Mouse (Mus musculus): ENCODE data around the gene Zfp771. TPM values are rescaled to one million over a fixed set of nuclear protein-coding genes. Genes with fewer than 3 reads are reported as not detected.

Zfp771 gene
- polyA plus RNA-seq, 1 experiment, result 118 TPM

DNA sequence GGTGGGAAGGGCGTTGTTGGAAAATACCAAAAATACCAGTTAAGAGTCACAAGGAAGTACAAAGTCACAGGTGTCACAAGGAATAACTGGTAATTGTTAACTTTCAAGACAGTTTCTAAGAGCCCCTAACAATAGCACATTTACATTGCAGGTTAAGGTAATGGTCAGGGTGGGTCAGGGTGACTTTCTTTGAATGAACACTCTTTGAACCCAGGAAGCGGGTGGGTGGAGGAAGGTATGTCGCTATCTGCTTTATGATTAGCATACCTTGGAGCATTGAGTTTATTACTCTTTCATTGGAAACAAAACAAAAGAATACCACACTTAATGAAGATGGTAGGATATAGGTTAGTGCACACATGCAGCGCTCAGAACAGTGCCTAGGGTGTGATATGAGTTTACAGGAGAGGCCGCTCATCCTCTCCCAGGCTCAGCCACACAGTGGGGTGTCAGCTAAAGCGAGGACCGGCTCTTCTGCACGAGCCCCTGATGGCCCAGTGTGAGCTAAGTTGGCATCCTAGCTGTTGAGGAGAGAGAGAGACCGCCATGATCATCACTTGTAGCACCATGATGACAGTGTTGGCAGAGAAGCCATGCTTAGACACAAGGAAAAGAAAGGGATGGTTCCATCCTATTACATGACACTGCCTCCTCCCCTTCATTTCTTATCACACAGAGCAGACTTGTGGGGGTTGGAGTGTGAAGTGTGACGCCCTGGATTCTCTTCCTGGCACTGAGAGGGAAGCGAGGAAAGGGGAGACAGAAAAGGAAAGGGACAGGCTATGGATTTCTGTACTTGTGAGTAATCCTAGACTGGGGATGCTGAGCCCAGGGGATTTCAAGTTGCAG, 18.7 kb upstream of the Zfp771 start:
- H3K36me3 ChIP-seq (ENCODE audit: control insufficient read depth, insufficient read depth, low read length), result no peaks in the 10 kb centered on the region
- H3K4me3 ChIP-seq (ENCODE audit: low read depth, low read length), result no peak overlapping the region
- TF ChIP-seq CTCF (IDR thresholded peaks at IDR 0.05; ENCODE audit: extremely low read depth, insufficient read length, insufficient replicate concordance, low read depth, low read length) (no peak), POLR2A (IDR thresholded peaks at IDR 0.05; ENCODE audit: low read depth, low read length) (no peak)
- H3K27ac ChIP-seq (ENCODE audit: insufficient read depth, low read depth, low read length), result no peak overlapping the region
- peaks cover 5% of the 10 kb centered on the region; the same call in 1 of the 2 replicates for H3K4me1 ChIP-seq (ENCODE audit: control insufficient read depth, insufficient read depth, insufficient read length, low read length)
- 46% methylated on average over 11 of the region's 11 CpGs for WGBS
- H3K27me3 ChIP-seq (ENCODE audit: control insufficient read depth, insufficient read depth, low read length), result no peaks in the 10 kb centered on the region

DNA sequence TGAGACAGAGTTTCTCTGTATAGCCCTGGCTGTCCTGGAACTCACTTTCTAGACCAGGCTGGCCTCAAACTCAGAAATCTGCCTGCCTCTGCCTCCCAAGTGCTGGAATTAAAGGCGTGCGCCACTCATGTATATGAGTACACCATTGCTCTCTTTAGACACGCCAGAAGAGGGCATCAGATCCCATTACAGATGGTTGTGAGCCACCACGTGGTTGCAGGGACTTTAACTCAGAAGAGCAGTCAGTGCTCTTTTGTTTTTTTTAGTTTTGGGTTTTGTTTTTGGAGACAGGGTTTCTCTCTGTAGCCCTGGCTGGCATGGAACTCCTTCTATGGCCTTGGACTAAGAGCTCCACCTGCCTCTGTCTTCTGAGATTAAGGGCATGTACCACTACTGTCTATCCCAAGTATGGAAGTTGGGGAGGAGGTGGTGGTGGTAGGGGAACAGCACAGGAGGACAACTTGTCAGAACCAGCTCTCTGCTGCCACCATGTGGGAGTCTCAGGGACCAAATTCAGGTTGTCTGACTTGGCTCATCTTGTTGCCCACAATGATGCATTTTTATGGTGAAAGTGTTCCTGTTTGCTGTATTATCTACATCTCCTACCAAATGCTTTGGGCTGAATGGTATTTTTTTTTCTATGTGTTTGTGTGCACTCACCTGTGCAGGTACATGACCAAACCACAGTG, 15.3 kb upstream of the Zfp771 start:
- TF ChIP-seq CTCF (IDR thresholded peaks at IDR 0.05; ENCODE audit: extremely low read depth, insufficient read length, insufficient replicate concordance, low read depth, low read length) (peak; percentile 74), POLR2A (IDR thresholded peaks at IDR 0.05; ENCODE audit: low read depth, low read length) (no peak)
- H3K27ac ChIP-seq (ENCODE audit: insufficient read depth, low read depth, low read length), result no peak overlapping the region
- H3K4me3 ChIP-seq (ENCODE audit: low read depth, low read length), result no peak overlapping the region
- peaks cover 7% of the 10 kb centered on the region; the same call in 1 of the 2 replicates for H3K4me1 ChIP-seq (ENCODE audit: control insufficient read depth, insufficient read depth, insufficient read length, low read length)
- H3K27me3 ChIP-seq (ENCODE audit: control insufficient read depth, insufficient read depth, low read length), result no peaks in the 10 kb centered on the region
- 51% methylated on average over 4 of the region's 4 CpGs for WGBS
- no peaks in the 10 kb centered on the region for H3K36me3 ChIP-seq (ENCODE audit: control insufficient read depth, insufficient read depth, low read length)

DNA sequence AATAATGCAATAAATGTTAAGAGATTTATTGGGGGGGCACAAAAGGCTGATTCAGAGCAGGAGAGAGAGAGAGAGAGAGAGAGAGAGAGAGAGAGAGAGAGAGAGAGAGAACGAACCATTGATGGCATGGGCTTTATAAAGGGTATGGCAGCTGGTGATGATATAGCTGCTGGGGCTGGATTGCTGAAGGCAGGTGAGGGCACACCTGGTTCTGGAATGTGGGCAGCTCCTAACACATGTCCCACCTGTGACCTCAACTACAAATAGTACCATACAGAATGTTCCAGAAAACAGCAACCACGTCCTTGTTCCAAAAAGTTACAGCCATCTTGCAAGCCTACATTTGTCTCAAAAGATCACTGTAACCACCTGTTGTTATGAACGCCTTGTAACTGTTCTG, 12.7 kb upstream of the Zfp771 start:
- 20% methylated on average over 3 of the region's 3 CpGs for WGBS
- peaks cover 3% of the 10 kb centered on the region; the same call in 1 of the 2 replicates for H3K4me1 ChIP-seq (ENCODE audit: control insufficient read depth, insufficient read depth, insufficient read length, low read length)

GRCm38 (mm10) chr7:127231826-127232621, 12.1 kb upstream of the Zfp771 start:
- peaks cover 18% of the 10 kb centered on the region for H3K36me3 ChIP-seq (ENCODE audit: control insufficient read depth, insufficient read depth, low read length)
- H3K4me3 ChIP-seq (ENCODE audit: low read depth, low read length), result peak overlapping the region; percentile 99
- H3K27ac ChIP-seq (ENCODE audit: insufficient read depth, low read depth, low read length), result peak overlapping the region; percentile 83
- TF ChIP-seq POLR2A (IDR thresholded peaks at IDR 0.05; ENCODE audit: low read depth, low read length), result no peak
- no peak for TF ChIP-seq CTCF (IDR thresholded peaks at IDR 0.05; ENCODE audit: extremely low read depth, insufficient read length, insufficient replicate concordance, low read depth, low read length)
- WGBS, result 2% methylated on average over 20 of the region's 20 CpGs
- no peaks in the 10 kb centered on the region for H3K27me3 ChIP-seq (ENCODE audit: control insufficient read depth, insufficient read depth, low read length)
- H3K4me1 ChIP-seq (ENCODE audit: control insufficient read depth, insufficient read depth, insufficient read length, low read length), result peaks cover 3% of the 10 kb centered on the region; the same call in 1 of the 2 replicates

More for the DNA sequence above, 12.7 kb upstream of the Zfp771 start:
- Histone ChIP-seq H3K27me3 (ENCODE audit: control insufficient read depth, insufficient read depth, low read length) (no peaks in the 10 kb centered on the region), H3K4me3 (ENCODE audit: low read depth, low read length) (no peak overlapping the region), H3K36me3 (ENCODE audit: control insufficient read depth, insufficient read depth, low read length) (peaks cover 12% of the 10 kb centered on the region), H3K27ac (ENCODE audit: insufficient read depth, low read depth, low read length) (no peak overlapping the region)
- TF ChIP-seq POLR2A (IDR thresholded peaks at IDR 0.05; ENCODE audit: low read depth, low read length) (no peak), CTCF (IDR thresholded peaks at IDR 0.05; ENCODE audit: extremely low read depth, insufficient read length, insufficient replicate concordance, low read depth, low read length) (no peak)

- peak; percentile 54 for TF ChIP-seq POLR2A (IDR thresholded peaks at IDR 0.05; ENCODE audit: low read depth, low read length)
- no peak for TF ChIP-seq CTCF (IDR thresholded peaks at IDR 0.05; ENCODE audit: extremely low read depth, insufficient read length, insufficient replicate concordance, low read depth, low read length)
- Histone ChIP-seq H3K4me3 (ENCODE audit: low read depth, low read length) (peak within 1 kb of the TSS; percentile 99), H3K27me3 (ENCODE audit: control insufficient read depth, insufficient read depth, low read length) (no peaks in the 10 kb centered on the region), H3K4me1 (ENCODE audit: control insufficient read depth, insufficient read depth, insufficient read length, low read length) (peaks cover 3% of the 10 kb centered on the region; the same call in 1 of the 2 replicates), H3K27ac (ENCODE audit: insufficient read depth, low read depth, low read length) (peak within 1 kb of the TSS; percentile 83), H3K36me3 (ENCODE audit: control insufficient read depth, insufficient read depth, low read length) (peaks cover 19% of the 10 kb centered on the region)
- under 1% methylated on average over 64 of the region's 64 CpGs for WGBS
Measured at GRCm38 (mm10) chr7:127232622-127233367, 11.3 kb upstream of the Zfp771 start, which contains the start of the genes Zfp553 and Sept1. TSS of gene Zfp553 (plus strand) at chr7:127233061. TSS of gene Sept1 (minus strand) at chr7:127233130.

GRCm38 (mm10) chr7:127233368-127233749, 10.7 kb upstream of the Zfp771 start:
- Histone ChIP-seq H3K4me1 (ENCODE audit: control insufficient read depth, insufficient read depth, insufficient read length, low read length) (peaks cover 3% of the 10 kb centered on the region; the same call in 1 of the 2 replicates), H3K36me3 (ENCODE audit: control insufficient read depth, insufficient read depth, low read length) (peaks cover 19% of the 10 kb centered on the region), H3K27me3 (ENCODE audit: control insufficient read depth, insufficient read depth, low read length) (no peaks in the 10 kb centered on the region), H3K27ac (ENCODE audit: insufficient read depth, low read depth, low read length) (peak overlapping the region; percentile 83), H3K4me3 (ENCODE audit: low read depth, low read length) (peak overlapping the region; percentile 99)
- under 1% methylated on average over 27 of the region's 27 CpGs for WGBS
- TF ChIP-seq CTCF (IDR thresholded peaks at IDR 0.05; ENCODE audit: extremely low read depth, insufficient read length, insufficient replicate concordance, low read depth, low read length), result no peak
- no peak for TF ChIP-seq POLR2A (IDR thresholded peaks at IDR 0.05; ENCODE audit: low read depth, low read length)

All from small intestine, adult 2 months (tissue).